Mouse (Mus musculus) lung, postnatal 0 days (tissue): ENCODE results near the gene Slc51b. TPM values are rescaled to one million over a fixed set of nuclear protein-coding genes. Genes with fewer than 3 reads are reported as not detected.
A peak's percentile ranks its signal among the peaks of the same experiment; 100 is the strongest.

Source experiments
- ATAC-seq: fragments of 200-750 bp; cut with Nextera tagmentation; 2 replicates; pipeline ENCODE4 v1.8.0; 2017; ENCODE audit warnings: moderate library complexity
- DNase-seq: peaks from one replicate; pipeline ENCODE4 v3.0.0-alpha.2; 2016; ENCODE audit warnings: low spot score
- H3K27ac ChIP-seq: fragments of 300-500 bp; sonication (generic); 2 replicates; pipeline ENCODE4 v1.5.1; 2014; ENCODE audit warnings: antibody characterized with exemption, mild to moderate bottlenecking, low read length, mixed read lengths
- H3K27me3 ChIP-seq: fragments of 300-500 bp; sonication (generic); replicated peaks from 2 replicates; pipeline ENCODE4 v1.6.1; 2014; ENCODE audit warnings: low read length, mixed read lengths; ENCODE audit not compliant: insufficient read depth
- H3K36me3 ChIP-seq: fragments of 300-500 bp; sonication (generic); 2 replicates; pipeline ENCODE4 v1.6.1; 2014; ENCODE audit warnings: low read length, mixed read lengths; ENCODE audit not compliant: insufficient read depth
- H3K4me1 ChIP-seq: fragments of 300-500 bp; sonication (generic); 2 replicates; pipeline ENCODE4 v1.6.1; 2014; ENCODE audit warnings: antibody characterized with exemption, low read depth, low read length, mixed read lengths; ENCODE audit not compliant: insufficient read depth
- H3K4me2 ChIP-seq: fragments of 300-500 bp; sonication (generic); replicated peaks from 2 replicates; pipeline ENCODE4 v1.6.1; 2014; ENCODE audit warnings: low read depth, mild to moderate bottlenecking, low read length, moderate library complexity, mixed read lengths
- H3K4me3 ChIP-seq: fragments of 300-500 bp; sonication (generic); 2 replicates; pipeline ENCODE4 v1.5.1; 2014; ENCODE audit warnings: low read depth, low read length
- H3K9ac ChIP-seq: fragments of 300-500 bp; sonication (generic); replicated peaks from 2 replicates; pipeline ENCODE4 v1.6.1; 2014; ENCODE audit warnings: low read depth, mild to moderate bottlenecking
- H3K9me3 ChIP-seq: fragments of 300-500 bp; sonication (generic); 2 replicates; pipeline ENCODE4 v1.6.1; 2016; ENCODE audit warnings: low read length, mixed read lengths
- CTCF ChIP-seq: IDR thresholded peaks from 2 replicates; pipeline ENCODE4 v1.5.1; 2016; ENCODE audit warnings: antibody characterized with exemption, mild to moderate bottlenecking
- EP300 ChIP-seq: IDR thresholded peaks from 2 replicates; pipeline ENCODE4 v1.6.1; 2016; ENCODE audit warnings: antibody characterized with exemption, mild to moderate bottlenecking, control low read depth
- WGBS: fragments of 180-500 bp; shearing (Covaris S2); extraction: QIAGEN DNeasy Blood & Tissue Kit; methylation state at CpG from one replicate; pipeline ENCODE4 v1.1.7; 2014; 5-methylcytosine and 5-hydroxymethylcytosine counted together
- polyA plus RNA-seq: library from polyadenylated mRNA; unstranded; fragments of >200 nt; fragmentation: Nextera tagmentation; extraction: Ambion mirVana; gene quantifications from 2 replicates; pipeline ENCODE4 v1.2.1, GENCODE M21; 2015

Gene Slc51b
- polyA plus RNA-seq, 1 experiment from 2014 or later, result not detected

- H3K27me3 ChIP-seq, result no peaks in the 10 kb centered on the region
- 57% methylated on average over 3 of the region's 3 CpGs for WGBS
- ATAC-seq (no peak), DNase-seq (no peak)
- TF ChIP-seq EP300 (no peak), CTCF (peak; percentile 45)
- no peak overlapping the region for H3K4me2 ChIP-seq
- no peak overlapping the region for H3K9ac ChIP-seq
- H3K4me3 ChIP-seq, result no peak overlapping the region
- no peaks in the 10 kb centered on the region for H3K36me3 ChIP-seq
- H3K27ac ChIP-seq, result no peak overlapping the region
- H3K9me3 ChIP-seq, result no peaks in the 10 kb centered on the region
- H3K4me1 ChIP-seq, result no peaks in the 10 kb centered on the region
Observed at GRCm38 (mm10) chr9:65419633-65420032, 3.1 kb downstream of the Slc51b start.

GRCm38 (mm10) chr9:65417738-65418137 lies 5.0 kb downstream of the Slc51b start:
- TF ChIP-seq EP300, result no peak
- TF ChIP-seq CTCF, result peak; percentile 58
- ATAC-seq (peak; percentile 44; the same call in 1 of the 2 replicates), DNase-seq (peak; percentile 27)
- no peak overlapping the region for H3K4me3 ChIP-seq
- no peaks in the 10 kb centered on the region for H3K36me3 ChIP-seq
- H3K27ac ChIP-seq, result no peak overlapping the region
- H3K4me2 ChIP-seq, result no peak overlapping the region
- WGBS, result 37% methylated on average over 3 of the region's 3 CpGs
- H3K4me1 ChIP-seq, result no peaks in the 10 kb centered on the region
- H3K27me3 ChIP-seq, result no peaks in the 10 kb centered on the region
- no peaks in the 10 kb centered on the region for H3K9me3 ChIP-seq
- no peak overlapping the region for H3K9ac ChIP-seq

GRCm38 (mm10) chr9:65411326-65411725 lies 11.4 kb downstream of the Slc51b start:
- Histone ChIP-seq H3K27ac (no peak overlapping the region), H3K4me3 (no peak overlapping the region), H3K9ac (no peak overlapping the region), H3K36me3 (no peaks in the 10 kb centered on the region; the same call in 1 of the 2 replicates), H3K4me1 (peaks cover 5% of the 10 kb centered on the region; the same call in 1 of the 2 replicates), H3K9me3 (no peaks in the 10 kb centered on the region), H3K4me2 (no peak overlapping the region), H3K27me3 (no peaks in the 10 kb centered on the region)
- TF ChIP-seq EP300, result no peak
- TF ChIP-seq CTCF, result no peak
- WGBS, result 50% methylated on average over 3 of the region's 3 CpGs
- DNase-seq, result no peak
- no peak for ATAC-seq

GRCm38 (mm10) chr9:65410378-65410777 lies 12.4 kb downstream of the Slc51b start:
- no peak overlapping the region for H3K4me3 ChIP-seq
- H3K9ac ChIP-seq, result no peak overlapping the region
- no peaks in the 10 kb centered on the region for H3K9me3 ChIP-seq
- H3K4me1 ChIP-seq, result peaks cover 5% of the 10 kb centered on the region; the same call in 1 of the 2 replicates
- no peaks in the 10 kb centered on the region; the same call in 1 of the 2 replicates for H3K36me3 ChIP-seq
- DNase-seq (no peak), ATAC-seq (no peak)
- H3K27me3 ChIP-seq, result no peaks in the 10 kb centered on the region
- peak overlapping the region; percentile 38; the same call in 1 of the 2 replicates for H3K27ac ChIP-seq
- H3K4me2 ChIP-seq, result no peak overlapping the region
- WGBS, result 65% methylated on average over 8 of the region's 8 CpGs
- no peak for TF ChIP-seq CTCF
- TF ChIP-seq EP300, result no peak

GRCm38 (mm10) chr9:65408871-65409295 lies 13.9 kb downstream of the Slc51b start:
- Histone ChIP-seq H3K27ac (peak overlapping the region; percentile 73), H3K9me3 (no peaks in the 10 kb centered on the region), H3K27me3 (no peaks in the 10 kb centered on the region), H3K4me2 (no peak overlapping the region), H3K4me1 (peaks cover 11% of the 10 kb centered on the region), H3K36me3 (no peaks in the 10 kb centered on the region; the same call in 1 of the 2 replicates), H3K9ac (no peak overlapping the region), H3K4me3 (no peak overlapping the region)
- peak; percentile 92 for ATAC-seq
- 30% methylated on average over 5 of the region's 5 CpGs for WGBS
- TF ChIP-seq EP300 (peak; percentile 95), CTCF (0 out of 2 replicates have a peak, but pooled peaks have one; percentile 5)
- DNase-seq, result peak; percentile 96

- peaks cover 13% of the 10 kb centered on the region for H3K4me1 ChIP-seq
- WGBS, result 61% methylated on average over 3 of the region's 3 CpGs
- no peak overlapping the region for H3K4me2 ChIP-seq
- H3K36me3 ChIP-seq, result no peaks in the 10 kb centered on the region; the same call in 1 of the 2 replicates
- TF ChIP-seq EP300, result no peak
- no peak for TF ChIP-seq CTCF
- no peak for ATAC-seq
- no peak overlapping the region for H3K4me3 ChIP-seq
- no peak for DNase-seq
- no peaks in the 10 kb centered on the region for H3K9me3 ChIP-seq
- H3K27me3 ChIP-seq, result no peaks in the 10 kb centered on the region
- H3K9ac ChIP-seq, result no peak overlapping the region
- peak overlapping the region; percentile 71; the same call in 1 of the 2 replicates for H3K27ac ChIP-seq
Observed at GRCm38 (mm10) chr9:65407861-65408260, 14.9 kb downstream of the Slc51b start.
